Mouse (Mus musculus): ENCODE data around the gene Asap2. TPM values are rescaled to one million over a fixed set of nuclear protein-coding genes. Genes with fewer than 3 reads are reported as not detected.

Gene Asap2
- polyA plus RNA-seq, 1 experiment from 2014 or later = 16.7 TPM

- no peak overlapping the region for H3K4me3 ChIP-seq (replicated peaks; ENCODE audit: low read depth, low read length)
- peaks cover 94% of the 10 kb centered on the region for H3K36me3 ChIP-seq (ENCODE audit: control insufficient read depth, insufficient read depth, low read length)
- H3K9me3 ChIP-seq (ENCODE audit: control insufficient read depth, low read length) = no peaks in the 10 kb centered on the region
- H3K4me1 ChIP-seq (ENCODE audit: control insufficient read depth, insufficient read depth, low read length) = no peaks in the 10 kb centered on the region
- no peak for ATAC-seq (ENCODE audit: low FRiP score, low TSS enrichment)
- no peak overlapping the region for H3K9ac ChIP-seq (replicated peaks; ENCODE audit: low read length)
- H3K27me3 ChIP-seq (ENCODE audit: control insufficient read depth, insufficient read depth, low read length) = no peaks in the 10 kb centered on the region
- 98% methylated on average over 4 of the region's 4 CpGs for WGBS
- no peak overlapping the region for H3K27ac ChIP-seq (replicated peaks; ENCODE audit: low read depth, low read length)
- no peak for DNase-seq
- no peak overlapping the region for H3K4me2 ChIP-seq (ENCODE audit: low read length)
These were observed 315.5 kb downstream of the Asap2 start for GRCm38 (mm10) chr12:21305741-21306140.

- Histone ChIP-seq H3K27ac (replicated peaks; ENCODE audit: low read depth, low read length) (no peak overlapping the region), H3K36me3 (ENCODE audit: control insufficient read depth, insufficient read depth, low read length) (peaks cover 96% of the 10 kb centered on the region), H3K4me3 (replicated peaks; ENCODE audit: low read depth, low read length) (no peak overlapping the region), H3K9ac (replicated peaks; ENCODE audit: low read length) (no peak overlapping the region), H3K4me2 (ENCODE audit: low read length) (no peak overlapping the region), H3K4me1 (ENCODE audit: control insufficient read depth, insufficient read depth, low read length) (no peaks in the 10 kb centered on the region), H3K9me3 (ENCODE audit: control insufficient read depth, low read length) (no peaks in the 10 kb centered on the region), H3K27me3 (ENCODE audit: control insufficient read depth, insufficient read depth, low read length) (no peaks in the 10 kb centered on the region)
- WGBS = 93% methylated on average over 4 of the region's 4 CpGs
- no peak for ATAC-seq (ENCODE audit: low FRiP score, low TSS enrichment)
- DNase-seq = no peak
These were observed 316.5 kb downstream of the Asap2 start for GRCm38 (mm10) chr12:21306721-21307120.

GRCm38 (mm10) chr12:21312201-21312600 is 321.9 kb downstream of the Asap2 start:
- H3K4me3 ChIP-seq (replicated peaks; ENCODE audit: low read depth, low read length) = no peak overlapping the region
- H3K9ac ChIP-seq (replicated peaks; ENCODE audit: low read length) = no peak overlapping the region
- no peaks in the 10 kb centered on the region for H3K9me3 ChIP-seq (ENCODE audit: control insufficient read depth, low read length)
- ATAC-seq (ENCODE audit: low FRiP score, low TSS enrichment) = no peak
- 0 out of 2 replicates have a peak, but pooled peaks cover 4% of the 10 kb centered on the region for H3K4me1 ChIP-seq (ENCODE audit: control insufficient read depth, insufficient read depth, low read length)
- no peaks in the 10 kb centered on the region for H3K27me3 ChIP-seq (ENCODE audit: control insufficient read depth, insufficient read depth, low read length)
- H3K4me2 ChIP-seq (ENCODE audit: low read length) = no peak overlapping the region
- 92% methylated on average over 5 of the region's 5 CpGs for WGBS
- no peak overlapping the region for H3K27ac ChIP-seq (replicated peaks; ENCODE audit: low read depth, low read length)
- no peak for DNase-seq
- peaks cover 78% of the 10 kb centered on the region for H3K36me3 ChIP-seq (ENCODE audit: control insufficient read depth, insufficient read depth, low read length)

- 2% methylated on average over 59 of the region's 59 CpGs for WGBS
- peaks cover 47% of the 10 kb centered on the region for H3K36me3 ChIP-seq (ENCODE audit: control insufficient read depth, insufficient read depth, low read length)
- peak; percentile 87 for DNase-seq
- H3K9me3 ChIP-seq (ENCODE audit: control insufficient read depth, low read length) = no peaks in the 10 kb centered on the region
- no peaks in the 10 kb centered on the region for H3K27me3 ChIP-seq (ENCODE audit: control insufficient read depth, insufficient read depth, low read length)
- peak within 1 kb of the TSS; percentile 80 for H3K4me2 ChIP-seq (ENCODE audit: low read length)
- peak within 1 kb of the TSS; percentile 61; the same call in 1 of the 2 replicates for H3K27ac ChIP-seq (replicated peaks; ENCODE audit: low read depth, low read length)
- H3K4me3 ChIP-seq (replicated peaks; ENCODE audit: low read depth, low read length) = peak within 1 kb of the TSS; percentile 61
- peak; percentile 89 for ATAC-seq (ENCODE audit: low FRiP score, low TSS enrichment)
- 0 out of 2 replicates have a peak, but pooled peaks cover 4% of the 10 kb centered on the region for H3K4me1 ChIP-seq (ENCODE audit: control insufficient read depth, insufficient read depth, low read length)
- H3K9ac ChIP-seq (replicated peaks; ENCODE audit: low read length) = peak within 1 kb of the TSS; percentile 72
These were observed 325.9 kb downstream of the Asap2 start, which contains the start of gene Iah1 for GRCm38 (mm10) chr12:21315923-21316868. Gene Iah1 (plus strand): TSS chr12:21316389.

- Histone ChIP-seq H3K27me3 (ENCODE audit: control insufficient read depth, insufficient read depth, low read length) (no peaks in the 10 kb centered on the region), H3K27ac (replicated peaks; ENCODE audit: low read depth, low read length) (no peak overlapping the region), H3K36me3 (ENCODE audit: control insufficient read depth, insufficient read depth, low read length) (peaks cover 44% of the 10 kb centered on the region), H3K4me3 (replicated peaks; ENCODE audit: low read depth, low read length) (peak overlapping the region; percentile 61), H3K9me3 (ENCODE audit: control insufficient read depth, low read length) (no peaks in the 10 kb centered on the region), H3K9ac (replicated peaks; ENCODE audit: low read length) (peak overlapping the region; percentile 72; the same call in 1 of the 2 replicates), H3K4me2 (ENCODE audit: low read length) (peak overlapping the region; percentile 80), H3K4me1 (ENCODE audit: control insufficient read depth, insufficient read depth, low read length) (0 out of 2 replicates have a peak, but pooled peaks cover 4% of the 10 kb centered on the region)
- WGBS = 40% methylated on average over 7 of the region's 7 CpGs
- ATAC-seq (ENCODE audit: low FRiP score, low TSS enrichment) (no peak), DNase-seq (peak; percentile 27)
These were observed 326.6 kb downstream of the Asap2 start for GRCm38 (mm10) chr12:21316869-21317265.

- Histone ChIP-seq H3K36me3 (ENCODE audit: control insufficient read depth, insufficient read depth, low read length) (peaks cover 43% of the 10 kb centered on the region), H3K9me3 (ENCODE audit: control insufficient read depth, low read length) (no peaks in the 10 kb centered on the region), H3K4me1 (ENCODE audit: control insufficient read depth, insufficient read depth, low read length) (0 out of 2 replicates have a peak, but pooled peaks cover 4% of the 10 kb centered on the region), H3K4me2 (ENCODE audit: low read length) (no peak overlapping the region), H3K27me3 (ENCODE audit: control insufficient read depth, insufficient read depth, low read length) (no peaks in the 10 kb centered on the region), H3K4me3 (replicated peaks; ENCODE audit: low read depth, low read length) (no peak overlapping the region), H3K27ac (replicated peaks; ENCODE audit: low read depth, low read length) (no peak overlapping the region), H3K9ac (replicated peaks; ENCODE audit: low read length) (no peak overlapping the region)
- 74% methylated on average over 12 of the region's 12 CpGs for WGBS
- DNase-seq = peak; percentile 79
- ATAC-seq (ENCODE audit: low FRiP score, low TSS enrichment) = no peak
These were observed 328.1 kb downstream of the Asap2 start for GRCm38 (mm10) chr12:21318143-21318895.

Measured in midbrain, embryonic 14.5 days (tissue).